Mouse (Mus musculus): ENCODE measurements around the gene Krtap1-4. TPM values are rescaled to one million over a fixed set of nuclear protein-coding genes. Genes with fewer than 3 reads are reported as not detected.

Gene Krtap1-4
- polyA plus RNA-seq, 1 experiment from 2014 or later: not detected

GRCm38 (mm10) chr11:99580636-99581035 lies 2.8 kb downstream of the Krtap1-4 start, which contains the start of gene Krtap1-5:
Gene Krtap1-5 (minus strand): TSS chr11:99581016.
- WGBS: 89% methylated on average over 6 of the region's 6 CpGs
- Histone ChIP-seq H3K27me3 (no peaks in the 10 kb centered on the region), H3K4me1 (replicated peaks) (no peaks in the 10 kb centered on the region), H3K27ac (no peak within 1 kb of the TSS), H3K36me3 (no peaks in the 10 kb centered on the region), H3K9me3 (no peaks in the 10 kb centered on the region), H3K9ac (replicated peaks) (no peak within 1 kb of the TSS), H3K4me3 (replicated peaks) (no peak within 1 kb of the TSS), H3K4me2 (replicated peaks) (no peak within 1 kb of the TSS)
- ATAC-seq: no peak

- Histone ChIP-seq H3K4me3 (replicated peaks) (no peak overlapping the region; the same call in 1 of the 2 replicates), H3K9me3 (no peaks in the 10 kb centered on the region), H3K9ac (replicated peaks) (peak overlapping the region; percentile 34; the same call in 1 of the 2 replicates), H3K27ac (no peak overlapping the region), H3K27me3 (no peaks in the 10 kb centered on the region), H3K36me3 (no peaks in the 10 kb centered on the region), H3K4me1 (replicated peaks) (no peaks in the 10 kb centered on the region), H3K4me2 (replicated peaks) (peak overlapping the region; percentile 44)
- peak; percentile 81 for ATAC-seq
- 3% methylated on average over 7 of the region's 7 CpGs for WGBS
Measured at GRCm38 (mm10) chr11:99574106-99574505, 9.3 kb downstream of the Krtap1-4 start.

GRCm38 (mm10) chr11:99573164-99573563 lies 10.3 kb downstream of the Krtap1-4 start:
- Histone ChIP-seq H3K27me3 (no peaks in the 10 kb centered on the region), H3K36me3 (no peaks in the 10 kb centered on the region), H3K4me3 (replicated peaks) (no peak overlapping the region), H3K4me2 (replicated peaks) (no peak overlapping the region), H3K9ac (replicated peaks) (no peak overlapping the region), H3K9me3 (no peaks in the 10 kb centered on the region), H3K4me1 (replicated peaks) (no peaks in the 10 kb centered on the region), H3K27ac (no peak overlapping the region)
- 2% methylated on average over 4 of the region's 4 CpGs for WGBS
- no peak for ATAC-seq

- Histone ChIP-seq H3K27ac (no peak within 1 kb of the TSS), H3K4me3 (replicated peaks) (no peak within 1 kb of the TSS), H3K4me2 (replicated peaks) (no peak within 1 kb of the TSS), H3K9ac (replicated peaks) (no peak within 1 kb of the TSS), H3K27me3 (no peaks in the 10 kb centered on the region), H3K36me3 (no peaks in the 10 kb centered on the region), H3K9me3 (no peaks in the 10 kb centered on the region), H3K4me1 (replicated peaks) (no peaks in the 10 kb centered on the region)
- no peak for ATAC-seq
- WGBS: 93% methylated on average over 7 of the region's 7 CpGs
Measured at GRCm38 (mm10) chr11:99566530-99566929, 16.9 kb downstream of the Krtap1-4 start, which contains the start of gene Krtap3-1. Gene Krtap3-1 (minus strand): TSS chr11:99566630.

GRCm38 (mm10) chr11:99562580-99562979 lies 20.9 kb downstream of the Krtap1-4 start:
- no peaks in the 10 kb centered on the region for H3K27me3 ChIP-seq
- ATAC-seq: no peak
- WGBS: 86% methylated on average over 6 of the region's 6 CpGs
- no peak overlapping the region for H3K4me3 ChIP-seq (replicated peaks)
- no peak overlapping the region for H3K27ac ChIP-seq
- H3K4me1 ChIP-seq (replicated peaks): no peaks in the 10 kb centered on the region
- H3K9me3 ChIP-seq: no peaks in the 10 kb centered on the region
- H3K4me2 ChIP-seq (replicated peaks): no peak overlapping the region
- H3K9ac ChIP-seq (replicated peaks): no peak overlapping the region
- no peaks in the 10 kb centered on the region for H3K36me3 ChIP-seq

- WGBS: 95% methylated on average over 9 of the region's 9 CpGs
- no peaks in the 10 kb centered on the region for H3K36me3 ChIP-seq
- H3K27ac ChIP-seq: no peak within 1 kb of the TSS
- ATAC-seq: no peak
- no peaks in the 10 kb centered on the region for H3K27me3 ChIP-seq
- H3K9ac ChIP-seq (replicated peaks): no peak within 1 kb of the TSS
- H3K9me3 ChIP-seq: no peaks in the 10 kb centered on the region
- H3K4me1 ChIP-seq (replicated peaks): no peaks in the 10 kb centered on the region
- H3K4me3 ChIP-seq (replicated peaks): no peak within 1 kb of the TSS
- no peak within 1 kb of the TSS for H3K4me2 ChIP-seq (replicated peaks)
Measured at GRCm38 (mm10) chr11:99559366-99559765, 24.1 kb downstream of the Krtap1-4 start, which contains the start of gene Gm11939. Gene Gm11939 (minus strand): TSS chr11:99559466.

- Histone ChIP-seq H3K36me3 (no peaks in the 10 kb centered on the region), H3K4me3 (replicated peaks) (no peak overlapping the region), H3K9ac (replicated peaks) (no peak overlapping the region), H3K9me3 (no peaks in the 10 kb centered on the region), H3K27ac (no peak overlapping the region), H3K27me3 (no peaks in the 10 kb centered on the region), H3K4me1 (replicated peaks) (no peaks in the 10 kb centered on the region), H3K4me2 (replicated peaks) (no peak overlapping the region)
- ATAC-seq: no peak
- 79% methylated on average over 3 of the region's 3 CpGs for WGBS
Measured at GRCm38 (mm10) chr11:99557976-99558745, 25.3 kb downstream of the Krtap1-4 start.

- no peak within 1 kb of the TSS for H3K4me2 ChIP-seq (replicated peaks)
- H3K9ac ChIP-seq (replicated peaks): no peak within 1 kb of the TSS
- no peaks in the 10 kb centered on the region for H3K27me3 ChIP-seq
- no peak for ATAC-seq
- H3K4me1 ChIP-seq (replicated peaks): no peaks in the 10 kb centered on the region
- H3K27ac ChIP-seq: no peak within 1 kb of the TSS
- H3K36me3 ChIP-seq: no peaks in the 10 kb centered on the region
- no peak within 1 kb of the TSS for H3K4me3 ChIP-seq (replicated peaks)
- H3K9me3 ChIP-seq: no peaks in the 10 kb centered on the region
- 88% methylated on average over 2 of the region's 2 CpGs for WGBS
Measured at GRCm38 (mm10) chr11:99556753-99557152, 26.7 kb downstream of the Krtap1-4 start, which contains the start of gene Krtap3-2. Gene Krtap3-2 (minus strand): TSS chr11:99556853.

GRCm38 (mm10) chr11:99556195-99556594 lies 27.3 kb downstream of the Krtap1-4 start:
- Histone ChIP-seq H3K36me3 (no peaks in the 10 kb centered on the region), H3K4me3 (replicated peaks) (no peak overlapping the region), H3K4me1 (replicated peaks) (no peaks in the 10 kb centered on the region), H3K4me2 (replicated peaks) (no peak overlapping the region), H3K27me3 (no peaks in the 10 kb centered on the region), H3K9me3 (no peaks in the 10 kb centered on the region), H3K9ac (replicated peaks) (no peak overlapping the region), H3K27ac (no peak overlapping the region)
- no peak for ATAC-seq
- WGBS: 88% methylated on average over 2 of the region's 2 CpGs

GRCm38 (mm10) chr11:99550765-99551164 lies 32.7 kb downstream of the Krtap1-4 start, which contains the start of gene Krtap3-3:
Gene Krtap3-3 (minus strand): TSS chr11:99550865.
- Histone ChIP-seq H3K4me3 (replicated peaks) (no peak within 1 kb of the TSS), H3K4me1 (replicated peaks) (no peaks in the 10 kb centered on the region), H3K9me3 (no peaks in the 10 kb centered on the region), H3K4me2 (replicated peaks) (no peak within 1 kb of the TSS), H3K9ac (replicated peaks) (no peak within 1 kb of the TSS), H3K27me3 (no peaks in the 10 kb centered on the region), H3K27ac (no peak within 1 kb of the TSS), H3K36me3 (no peaks in the 10 kb centered on the region)
- 72% methylated on average over 4 of the region's 4 CpGs for WGBS
- no peak for ATAC-seq

- no peak overlapping the region for H3K4me3 ChIP-seq (replicated peaks)
- H3K36me3 ChIP-seq: no peaks in the 10 kb centered on the region
- no peaks in the 10 kb centered on the region for H3K4me1 ChIP-seq (replicated peaks)
- ATAC-seq: no peak
- no peaks in the 10 kb centered on the region for H3K27me3 ChIP-seq
- no peak overlapping the region for H3K9ac ChIP-seq (replicated peaks)
- H3K4me2 ChIP-seq (replicated peaks): no peak overlapping the region
- no peak overlapping the region for H3K27ac ChIP-seq
- no peaks in the 10 kb centered on the region for H3K9me3 ChIP-seq
Measured at GRCm38 (mm10) chr11:99547892-99548291, 35.6 kb downstream of the Krtap1-4 start.

- peaks cover 4% of the 10 kb centered on the region; the same call in 1 of the 2 replicates for H3K4me1 ChIP-seq (replicated peaks)
- no peaks in the 10 kb centered on the region for H3K27me3 ChIP-seq
- no peak overlapping the region for H3K4me3 ChIP-seq (replicated peaks)
- no peaks in the 10 kb centered on the region for H3K36me3 ChIP-seq
- 67% methylated on average over 9 of the region's 9 CpGs for WGBS
- no peak overlapping the region for H3K9ac ChIP-seq (replicated peaks)
- ATAC-seq: no peak
- no peaks in the 10 kb centered on the region for H3K9me3 ChIP-seq
- H3K27ac ChIP-seq: no peak overlapping the region
- no peak overlapping the region for H3K4me2 ChIP-seq (replicated peaks)
Measured at GRCm38 (mm10) chr11:99539721-99540120, 43.7 kb downstream of the Krtap1-4 start.

All from midbrain, embryonic 13.5 days (tissue).